Mouse (Mus musculus) liver, adult 2 months (tissue): ENCODE results near the gene Pcgf3.
"Not testable (repeated sequence)": the region's sequence is repeated elsewhere in the genome, so short reads cannot be mapped to it uniquely, and the experiment has no call there.

ENCODE experiments used
- CTCF ChIP-seq: fragments of 200-500 bp; IDR thresholded peaks from 2 replicates; pipeline ENCODE4 v1.5.1; 2011; ENCODE audit warnings: low read depth, low read length, control low read depth
- POLR2A ChIP-seq: fragments of 200-500 bp; IDR thresholded peaks from 2 replicates; pipeline ENCODE4 v1.6.1; 2011; ENCODE audit warnings: low read length, control low read depth; ENCODE audit not compliant: insufficient read depth; ENCODE audit errors: extremely low read depth

DNA sequence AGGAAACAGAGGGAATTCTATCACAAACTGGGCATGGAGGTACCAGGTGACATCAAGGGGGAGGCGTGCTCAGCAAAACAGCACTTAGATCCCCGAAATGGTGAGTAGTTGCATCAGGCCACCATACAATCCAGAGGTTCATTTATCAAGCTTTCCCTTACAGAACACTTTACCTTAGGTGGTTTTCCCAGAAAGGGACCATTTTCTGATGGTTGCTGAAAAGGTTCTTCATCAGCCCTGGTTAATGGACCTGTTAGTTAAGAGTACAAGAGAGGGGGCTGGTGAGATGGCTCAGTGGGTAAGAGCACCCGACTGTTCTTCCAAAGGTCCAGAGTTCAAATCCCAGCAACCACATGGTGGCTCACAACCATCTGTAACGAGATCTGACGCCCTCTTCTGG lies 25.1 kb downstream of the Pcgf3 start:
- TF ChIP-seq CTCF, POLR2A: not testable (repeated sequence)
